Mouse (Mus musculus): ENCODE data around the gene Tent2.
"Not testable (repeated sequence)": the region's sequence is repeated elsewhere in the genome, so short reads cannot be mapped to it uniquely, and the experiment has no call there.

Tent2 gene

GRCm38 (mm10) chr13:93191831-93192645 lies at the start of gene Tent2:
Gene Tent2 (minus strand): TSS chr13:93192385.
- peak; percentile 97 for DNase-seq (ENCODE audit: inconsistent age in 2 of 2, low spot score in 1 of 2)

- DNase-seq (ENCODE audit: inconsistent age in 2 of 2, low spot score in 1 of 2), result no peak
These were observed 49.0 kb upstream of the Tent2 start for GRCm38 (mm10) chr13:93241180-93241579.

GRCm38 (mm10) chr13:93239561-93239960 lies 47.4 kb upstream of the Tent2 start:
- DNase-seq (ENCODE audit: inconsistent age in 2 of 2, low spot score in 1 of 2), result no peak

GRCm38 (mm10) chr13:93239134-93239533 lies 46.9 kb upstream of the Tent2 start:
- no peak for DNase-seq (ENCODE audit: inconsistent age in 2 of 2, low spot score in 1 of 2)

GRCm38 (mm10) chr13:93237677-93238398 lies 45.7 kb upstream of the Tent2 start:
- peak; percentile 42 to 82 for DNase-seq (ENCODE audit: inconsistent age in 2 of 2, low spot score in 1 of 2)

- no peak for DNase-seq (ENCODE audit: inconsistent age in 2 of 2, low spot score in 1 of 2)
These were observed 42.3 kb upstream of the Tent2 start for GRCm38 (mm10) chr13:93234267-93235039.

- DNase-seq (ENCODE audit: inconsistent age in 2 of 2, low spot score in 1 of 2), result no peak
These were observed 40.1 kb upstream of the Tent2 start for GRCm38 (mm10) chr13:93232335-93232734.

GRCm38 (mm10) chr13:93231016-93231415 lies 38.8 kb upstream of the Tent2 start:
- DNase-seq (ENCODE audit: inconsistent age in 2 of 2, low spot score in 1 of 2), result peak; percentile 11 to 51

GRCm38 (mm10) chr13:93211741-93212140 lies 19.6 kb upstream of the Tent2 start:
- DNase-seq (ENCODE audit: inconsistent age in 2 of 2, low spot score in 1 of 2), result no peak

GRCm38 (mm10) chr13:93192646-93193026 lies 451 bp upstream of the Tent2 start:
- DNase-seq (ENCODE audit: inconsistent age in 2 of 2, low spot score in 1 of 2), result no peak

GRCm38 (mm10) chr13:93189416-93189815 lies 2.8 kb downstream of the Tent2 start:
- no peak for DNase-seq (ENCODE audit: inconsistent age in 2 of 2, low spot score in 1 of 2)

GRCm38 (mm10) chr13:93188738-93189137 lies 3.4 kb downstream of the Tent2 start:
- DNase-seq (ENCODE audit: inconsistent age in 2 of 2, low spot score in 1 of 2), result no peak

- not testable (repeated sequence) for DNase-seq (ENCODE audit: inconsistent age in 2 of 2, low spot score in 1 of 2)
These were observed 4.4 kb downstream of the Tent2 start for GRCm38 (mm10) chr13:93187792-93188191.

GRCm38 (mm10) chr13:93180351-93180750 lies 11.8 kb downstream of the Tent2 start:
- DNase-seq (ENCODE audit: inconsistent age in 2 of 2, low spot score in 1 of 2), result no peak

- DNase-seq (ENCODE audit: inconsistent age in 2 of 2, low spot score in 1 of 2), result peak in 1 of 2 experiments; percentile 24
These were observed 12.7 kb downstream of the Tent2 start for GRCm38 (mm10) chr13:93179522-93179921.

GRCm38 (mm10) chr13:93177571-93177970 lies 14.6 kb downstream of the Tent2 start:
- DNase-seq (ENCODE audit: inconsistent age in 2 of 2, low spot score in 1 of 2), result no peak

GRCm38 (mm10) chr13:93163303-93163702 lies 28.9 kb downstream of the Tent2 start:
- DNase-seq (ENCODE audit: inconsistent age in 2 of 2, low spot score in 1 of 2), result no peak

- peak; percentile 29 to 82 for DNase-seq (ENCODE audit: inconsistent age in 2 of 2, low spot score in 1 of 2)
These were observed 29.7 kb downstream of the Tent2 start for GRCm38 (mm10) chr13:93162456-93162855.

GRCm38 (mm10) chr13:93158261-93158660 lies 33.9 kb downstream of the Tent2 start:
- no peak for DNase-seq (ENCODE audit: inconsistent age in 2 of 2, low spot score in 1 of 2)

- no peak for DNase-seq (ENCODE audit: inconsistent age in 2 of 2, low spot score in 1 of 2)
These were observed 38.9 kb downstream of the Tent2 start for GRCm38 (mm10) chr13:93153280-93153679.
